Mouse (Mus musculus): ENCODE measurements around the gene Fcrlb. TPM values are rescaled to one million over a fixed set of nuclear protein-coding genes. Genes with fewer than 3 reads are reported as not detected.
A peak's percentile ranks its signal among the peaks of the same experiment; 100 is the strongest.
"Not testable (repeated sequence)": the region's sequence is repeated elsewhere in the genome, so short reads cannot be mapped to it uniquely, and the experiment has no call there.

Fcrlb gene
- polyA plus RNA-seq (2015; fragmentation: Nextera tagmentation; extraction: Ambion mirVana), result 0.14 TPM in 1 of 2 replicates, not detected in the other

- H3K4me3 ChIP-seq, result no peak within 1 kb of the TSS
- peaks cover 32% of the 10 kb centered on the region for H3K27me3 ChIP-seq
- WGBS, result 69% methylated on average over 5 of the region's 5 CpGs
- no peak for ATAC-seq (replicated peaks; ENCODE audit: insufficient number of reproducible peaks, insufficient read depth, low FRiP score, low read depth)
- H3K27ac ChIP-seq, result no peak within 1 kb of the TSS
- H3K9me3 ChIP-seq (replicated peaks), result no peaks in the 10 kb centered on the region
- peaks cover 17% of the 10 kb centered on the region for H3K4me1 ChIP-seq (replicated peaks)
- no peaks in the 10 kb centered on the region for H3K36me3 ChIP-seq
- H3K4me2 ChIP-seq, result no peak within 1 kb of the TSS
- no peak within 1 kb of the TSS for H3K9ac ChIP-seq
Measured at GRCm38 (mm10) chr1:170912891-170913615, at the start of gene Fcrlb. Fcrlb (minus strand) TSS chr1:170912941.

- Histone ChIP-seq H3K9ac (no peak overlapping the region), H3K4me1 (replicated peaks) (peaks cover 26% of the 10 kb centered on the region), H3K27ac (peak overlapping the region; percentile 76), H3K4me2 (peak overlapping the region; percentile 6; the same call in 1 of the 2 replicates), H3K36me3 (no peaks in the 10 kb centered on the region), H3K4me3 (no peak overlapping the region), H3K27me3 (no peaks in the 10 kb centered on the region), H3K9me3 (replicated peaks) (no peaks in the 10 kb centered on the region)
- peak; percentile 63; the same call in 1 of the 2 replicates for ATAC-seq (replicated peaks; ENCODE audit: insufficient number of reproducible peaks, insufficient read depth, low FRiP score, low read depth)
- WGBS, result 17% methylated on average over 2 of the region's 2 CpGs
Measured at GRCm38 (mm10) chr1:170962301-170962700, 49.6 kb upstream of the Fcrlb start.

DNA sequence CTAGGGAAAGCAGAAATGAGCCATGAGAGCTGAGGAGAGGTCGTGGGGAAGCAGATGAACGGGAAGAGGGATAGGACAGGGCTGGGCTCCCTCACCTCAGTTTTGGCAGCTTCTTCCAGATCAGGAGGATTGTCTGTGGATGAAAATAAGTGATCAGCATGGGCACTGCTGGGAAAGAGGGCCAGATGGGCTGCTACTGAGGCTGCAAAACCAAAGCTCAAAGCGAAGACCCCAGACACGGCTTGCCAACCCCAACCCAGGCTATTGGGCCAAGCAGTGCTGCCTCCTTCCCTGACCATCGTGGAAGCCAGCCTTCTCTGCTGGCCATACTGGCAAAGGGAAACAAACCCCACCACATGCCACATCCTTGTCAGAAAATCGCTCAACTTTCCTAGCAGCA, 48.4 kb upstream of the Fcrlb start:
- Histone ChIP-seq H3K27ac (no peak overlapping the region), H3K4me2 (no peak overlapping the region), H3K36me3 (no peaks in the 10 kb centered on the region), H3K27me3 (no peaks in the 10 kb centered on the region), H3K4me1 (replicated peaks) (peaks cover 26% of the 10 kb centered on the region), H3K9ac (no peak overlapping the region), H3K9me3 (replicated peaks) (no peaks in the 10 kb centered on the region), H3K4me3 (no peak overlapping the region)
- 71% methylated on average over 6 of the region's 6 CpGs for WGBS
- no peak for ATAC-seq (replicated peaks; ENCODE audit: insufficient number of reproducible peaks, insufficient read depth, low FRiP score, low read depth)

DNA sequence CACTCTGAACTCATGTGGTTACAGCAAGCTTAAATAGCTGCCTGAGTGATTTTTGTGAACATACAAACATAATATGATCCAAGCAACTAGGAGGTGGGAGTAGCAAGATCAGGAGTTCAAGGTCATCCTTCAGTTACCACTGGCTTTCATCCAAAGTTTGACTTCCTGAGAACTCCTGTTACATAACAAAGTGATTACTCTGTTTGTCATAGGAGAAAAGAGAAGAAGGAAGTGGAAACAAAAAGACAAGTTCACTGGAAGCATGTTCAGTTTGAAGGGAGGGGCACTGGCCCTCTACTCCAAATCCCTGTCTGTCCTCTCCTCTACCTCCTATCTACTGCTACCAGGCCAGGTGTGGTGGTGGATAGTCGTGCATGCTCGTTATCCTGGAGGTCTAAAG, 47.0 kb upstream of the Fcrlb start:
- Histone ChIP-seq H3K27ac (no peak overlapping the region), H3K4me1 (replicated peaks) (peaks cover 26% of the 10 kb centered on the region), H3K27me3 (no peaks in the 10 kb centered on the region), H3K4me2 (no peak overlapping the region), H3K9me3 (replicated peaks) (no peaks in the 10 kb centered on the region), H3K36me3 (no peaks in the 10 kb centered on the region), H3K9ac (no peak overlapping the region), H3K4me3 (no peak overlapping the region)
- ATAC-seq (replicated peaks; ENCODE audit: insufficient number of reproducible peaks, insufficient read depth, low FRiP score, low read depth), result no peak
- 46% methylated on average over 2 of the region's 2 CpGs for WGBS

DNA sequence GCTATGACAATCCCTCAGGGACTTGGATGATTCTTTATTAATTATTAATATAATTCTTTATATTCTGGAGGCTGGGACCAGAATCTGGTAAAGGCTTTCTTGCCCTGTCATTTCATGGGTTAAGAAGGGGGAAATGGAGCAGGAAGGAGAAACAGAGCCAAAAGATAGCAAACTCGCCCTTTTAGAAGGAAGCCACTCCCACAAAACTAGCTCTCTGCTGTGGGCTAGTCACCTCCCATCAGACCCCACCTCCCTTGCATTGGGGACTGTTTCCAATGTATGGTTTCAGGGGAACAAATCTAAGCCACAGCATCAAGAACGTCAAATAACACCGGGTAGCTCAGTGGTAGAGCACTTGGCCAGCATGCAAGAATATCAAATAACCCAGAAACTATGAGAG, 45.5 kb upstream of the Fcrlb start:
- ATAC-seq (replicated peaks; ENCODE audit: insufficient number of reproducible peaks, insufficient read depth, low FRiP score, low read depth), result no peak
- H3K4me2 ChIP-seq, result no peak overlapping the region
- no peak overlapping the region for H3K27ac ChIP-seq
- no peak overlapping the region for H3K9ac ChIP-seq
- 56% methylated on average over 3 of the region's 3 CpGs for WGBS
- no peaks in the 10 kb centered on the region for H3K27me3 ChIP-seq
- H3K4me3 ChIP-seq, result no peak overlapping the region
- no peaks in the 10 kb centered on the region for H3K36me3 ChIP-seq
- H3K4me1 ChIP-seq (replicated peaks), result peaks cover 23% of the 10 kb centered on the region
- H3K9me3 ChIP-seq (replicated peaks), result no peaks in the 10 kb centered on the region

GRCm38 (mm10) chr1:170953192-170953591, 40.5 kb upstream of the Fcrlb start:
- no peak overlapping the region for H3K27ac ChIP-seq
- no peaks in the 10 kb centered on the region for H3K36me3 ChIP-seq
- no peak overlapping the region for H3K4me3 ChIP-seq
- H3K9ac ChIP-seq, result no peak overlapping the region
- H3K9me3 ChIP-seq (replicated peaks), result no peaks in the 10 kb centered on the region
- no peaks in the 10 kb centered on the region for H3K27me3 ChIP-seq
- H3K4me2 ChIP-seq, result no peak overlapping the region
- H3K4me1 ChIP-seq (replicated peaks), result no peaks in the 10 kb centered on the region
- 77% methylated on average over 2 of the region's 2 CpGs for WGBS
- ATAC-seq (replicated peaks; ENCODE audit: insufficient number of reproducible peaks, insufficient read depth, low FRiP score, low read depth), result no peak

DNA sequence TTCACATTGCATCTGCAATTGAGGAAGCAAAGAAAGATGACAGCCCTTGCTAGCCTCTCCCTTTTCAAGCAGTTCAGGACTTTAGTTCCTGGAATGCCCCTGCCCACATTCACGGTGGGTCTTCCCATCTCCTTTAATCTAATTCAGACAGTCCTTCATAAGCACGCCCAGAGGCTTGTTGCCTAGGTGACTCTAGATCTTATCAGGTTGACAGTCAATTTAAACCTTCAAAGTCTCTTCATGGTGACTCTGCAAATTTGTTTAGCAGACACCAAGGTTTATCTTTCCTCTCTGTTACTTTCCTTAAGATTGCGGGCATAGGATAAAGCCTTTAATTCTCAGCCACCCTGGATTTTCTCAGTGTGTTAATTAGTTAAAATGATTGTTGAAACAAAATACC, 38.0 kb upstream of the Fcrlb start:
- no peak overlapping the region for H3K4me2 ChIP-seq
- no peak for ATAC-seq (replicated peaks; ENCODE audit: insufficient number of reproducible peaks, insufficient read depth, low FRiP score, low read depth)
- no peaks in the 10 kb centered on the region for H3K4me1 ChIP-seq (replicated peaks)
- peaks cover 4% of the 10 kb centered on the region; the same call in 1 of the 2 replicates for H3K9me3 ChIP-seq (replicated peaks)
- H3K27ac ChIP-seq, result no peak overlapping the region
- H3K27me3 ChIP-seq, result no peaks in the 10 kb centered on the region
- no peak overlapping the region for H3K9ac ChIP-seq
- WGBS, result 47% methylated on average over 3 of the region's 3 CpGs
- H3K36me3 ChIP-seq, result no peaks in the 10 kb centered on the region
- H3K4me3 ChIP-seq, result no peak overlapping the region

DNA sequence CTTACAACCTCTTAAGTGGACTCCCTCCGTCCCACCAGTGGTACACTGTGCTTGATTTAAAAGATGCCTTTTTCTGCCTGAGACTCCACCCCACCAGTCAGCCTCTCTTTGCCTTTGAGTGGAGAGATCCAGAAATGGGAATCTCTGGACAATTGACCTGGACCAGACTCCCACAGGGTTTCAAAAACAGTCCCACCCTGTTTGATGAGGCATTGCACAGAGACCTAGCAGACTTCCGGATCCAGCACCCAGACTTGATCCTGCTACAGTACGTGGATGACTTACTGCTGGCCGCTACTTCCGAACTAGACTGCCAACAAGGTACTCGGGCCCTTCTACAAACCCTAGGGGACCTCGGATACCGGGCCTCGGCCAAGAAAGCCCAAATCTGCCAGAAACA, 32.2 kb upstream of the Fcrlb start:
- H3K9me3 ChIP-seq (replicated peaks); H3K27ac ChIP-seq; H3K36me3 ChIP-seq; H3K4me2 ChIP-seq; H3K27me3 ChIP-seq; H3K4me3 ChIP-seq; H3K9ac ChIP-seq; H3K4me1 ChIP-seq (replicated peaks); ATAC-seq (replicated peaks; ENCODE audit: insufficient number of reproducible peaks, insufficient read depth, low FRiP score, low read depth): not testable (repeated sequence)
- 93% methylated on average over 8 of the region's 9 CpGs for WGBS

GRCm38 (mm10) chr1:170944151-170944550, 31.4 kb upstream of the Fcrlb start:
- H3K4me2 ChIP-seq; H3K4me3 ChIP-seq; H3K27me3 ChIP-seq; H3K9me3 ChIP-seq (replicated peaks); H3K9ac ChIP-seq; ATAC-seq (replicated peaks; ENCODE audit: insufficient number of reproducible peaks, insufficient read depth, low FRiP score, low read depth); H3K36me3 ChIP-seq; H3K4me1 ChIP-seq (replicated peaks); H3K27ac ChIP-seq: not testable (repeated sequence)
- 92% methylated on average over 9 of the region's 9 CpGs for WGBS

GRCm38 (mm10) chr1:170939255-170939654, 26.5 kb upstream of the Fcrlb start:
- Histone ChIP-seq H3K27me3 (no peaks in the 10 kb centered on the region), H3K4me3 (no peak overlapping the region), H3K4me1 (replicated peaks) (no peaks in the 10 kb centered on the region), H3K27ac (no peak overlapping the region), H3K4me2 (no peak overlapping the region), H3K9ac (no peak overlapping the region), H3K9me3 (replicated peaks) (peaks cover 3% of the 10 kb centered on the region; the same call in 1 of the 2 replicates), H3K36me3 (no peaks in the 10 kb centered on the region)
- WGBS, result 78% methylated on average over 12 of the region's 12 CpGs
- ATAC-seq (replicated peaks; ENCODE audit: insufficient number of reproducible peaks, insufficient read depth, low FRiP score, low read depth), result no peak

DNA sequence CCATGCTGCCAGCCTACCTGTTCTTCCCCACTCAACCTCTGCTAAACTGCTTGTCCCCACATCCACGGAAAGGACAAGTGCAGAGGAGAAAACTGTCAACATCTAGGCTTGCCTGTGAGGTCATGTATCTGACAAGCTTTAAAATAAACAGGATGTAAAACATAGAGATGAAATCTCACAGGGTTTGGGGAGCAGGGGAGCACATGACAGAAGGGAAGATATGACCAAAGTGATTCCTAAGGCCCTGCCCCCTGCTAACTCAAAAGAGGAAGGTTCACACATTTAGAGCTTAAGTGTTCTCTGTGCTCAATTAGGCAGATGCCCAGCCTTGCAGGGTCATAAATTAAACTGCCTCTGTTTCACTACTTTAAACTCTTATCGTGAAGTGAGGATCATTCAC, 21.6 kb upstream of the Fcrlb start:
- no peak for ATAC-seq (replicated peaks; ENCODE audit: insufficient number of reproducible peaks, insufficient read depth, low FRiP score, low read depth)
- Histone ChIP-seq H3K27ac (no peak overlapping the region), H3K9ac (no peak overlapping the region), H3K9me3 (replicated peaks) (no peaks in the 10 kb centered on the region), H3K4me1 (replicated peaks) (no peaks in the 10 kb centered on the region), H3K4me2 (no peak overlapping the region), H3K4me3 (no peak overlapping the region), H3K36me3 (no peaks in the 10 kb centered on the region), H3K27me3 (no peaks in the 10 kb centered on the region)
- WGBS, result 56% methylated on average over 2 of the region's 2 CpGs

DNA sequence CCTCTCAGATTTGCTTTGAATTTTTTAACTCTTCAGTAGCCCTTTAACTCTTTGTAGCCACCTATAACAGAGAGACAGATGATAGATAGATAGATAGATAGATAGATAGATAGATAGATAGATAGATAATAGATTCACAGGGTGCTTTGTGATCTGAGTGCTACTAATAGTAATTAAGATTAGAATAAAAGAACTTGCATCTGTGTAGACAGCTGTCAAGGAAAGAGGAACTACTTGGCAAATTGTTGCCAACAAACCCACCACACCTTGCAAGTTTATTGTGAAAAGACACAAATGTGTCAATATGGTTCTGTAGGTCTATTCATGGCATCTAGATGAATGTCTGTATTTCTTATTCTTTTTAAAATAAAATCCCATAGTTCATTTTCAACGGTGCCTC, 21.2 kb upstream of the Fcrlb start:
- H3K4me3 ChIP-seq, result no peak overlapping the region
- no peak overlapping the region for H3K9ac ChIP-seq
- no peaks in the 10 kb centered on the region for H3K9me3 ChIP-seq (replicated peaks)
- H3K4me2 ChIP-seq, result no peak overlapping the region
- H3K27me3 ChIP-seq, result no peaks in the 10 kb centered on the region
- 85% methylated on average over 1 of the region's 1 CpGs for WGBS
- no peaks in the 10 kb centered on the region for H3K36me3 ChIP-seq
- H3K27ac ChIP-seq, result no peak overlapping the region
- no peak for ATAC-seq (replicated peaks; ENCODE audit: insufficient number of reproducible peaks, insufficient read depth, low FRiP score, low read depth)
- no peaks in the 10 kb centered on the region for H3K4me1 ChIP-seq (replicated peaks)
